Mouse (Mus musculus): ENCODE data around the gene Plekha5. TPM values are rescaled to one million over a fixed set of nuclear protein-coding genes. Genes with fewer than 3 reads are reported as not detected.

The Plekha5 gene
- total RNA-seq (2017) = 26.4 and 44.2 TPM in 2 replicates

GRCm38 (mm10) chr6:140423846-140424200 is at the start of gene Plekha5:
TSS of gene Plekha5 (plus strand) at chr6:140424054.
- peak; percentile 48; a peak in 3 of 4 replicates for ATAC-seq (replicated peaks in 1 of 2; ENCODE audit: insufficient read depth in 1 of 2, low FRiP score in 2 of 2, low TSS enrichment in 1 of 2, low read depth in 1 of 2, poor library complexity in 2 of 2, severe bottlenecking in 2 of 2)

- no peak for ATAC-seq (replicated peaks in 1 of 2; ENCODE audit: insufficient read depth in 1 of 2, low FRiP score in 2 of 2, low TSS enrichment in 1 of 2, low read depth in 1 of 2, poor library complexity in 2 of 2, severe bottlenecking in 2 of 2)
These were observed 48.2 kb upstream of the Plekha5 start for GRCm38 (mm10) chr6:140375671-140376070.

- ATAC-seq (replicated peaks in 1 of 2; ENCODE audit: insufficient read depth in 1 of 2, low FRiP score in 2 of 2, low TSS enrichment in 1 of 2, low read depth in 1 of 2, poor library complexity in 2 of 2, severe bottlenecking in 2 of 2) = no peak
These were observed 43.3 kb upstream of the Plekha5 start for GRCm38 (mm10) chr6:140380588-140380987.

GRCm38 (mm10) chr6:140381162-140381561 is 42.7 kb upstream of the Plekha5 start:
- no peak for ATAC-seq (replicated peaks in 1 of 2; ENCODE audit: insufficient read depth in 1 of 2, low FRiP score in 2 of 2, low TSS enrichment in 1 of 2, low read depth in 1 of 2, poor library complexity in 2 of 2, severe bottlenecking in 2 of 2)

GRCm38 (mm10) chr6:140383580-140384400 is 40.1 kb upstream of the Plekha5 start:
- no peak for ATAC-seq (replicated peaks in 1 of 2; ENCODE audit: insufficient read depth in 1 of 2, low FRiP score in 2 of 2, low TSS enrichment in 1 of 2, low read depth in 1 of 2, poor library complexity in 2 of 2, severe bottlenecking in 2 of 2)

DNA sequence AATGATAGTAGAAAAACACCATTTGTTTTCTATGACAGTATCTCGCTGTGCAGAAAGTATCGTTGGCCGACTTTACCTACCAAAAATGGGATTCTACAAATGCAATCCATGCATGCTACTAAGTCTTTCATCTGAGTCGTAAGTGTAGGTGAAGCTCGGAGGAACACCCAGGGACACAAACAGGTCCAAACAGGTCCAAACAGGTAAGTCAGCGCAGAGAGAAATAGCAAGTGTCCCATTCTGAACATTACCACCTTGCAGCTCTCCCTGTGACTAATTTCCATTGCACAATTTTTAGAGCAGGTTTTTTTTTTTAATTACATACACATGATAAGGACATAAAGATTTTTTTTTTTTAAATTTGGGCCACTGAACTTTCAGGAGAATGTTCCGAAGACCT is 27.2 kb upstream of the Plekha5 start:
- ATAC-seq (replicated peaks in 1 of 2; ENCODE audit: insufficient read depth in 1 of 2, low FRiP score in 2 of 2, low TSS enrichment in 1 of 2, low read depth in 1 of 2, poor library complexity in 2 of 2, severe bottlenecking in 2 of 2) = no peak

DNA sequence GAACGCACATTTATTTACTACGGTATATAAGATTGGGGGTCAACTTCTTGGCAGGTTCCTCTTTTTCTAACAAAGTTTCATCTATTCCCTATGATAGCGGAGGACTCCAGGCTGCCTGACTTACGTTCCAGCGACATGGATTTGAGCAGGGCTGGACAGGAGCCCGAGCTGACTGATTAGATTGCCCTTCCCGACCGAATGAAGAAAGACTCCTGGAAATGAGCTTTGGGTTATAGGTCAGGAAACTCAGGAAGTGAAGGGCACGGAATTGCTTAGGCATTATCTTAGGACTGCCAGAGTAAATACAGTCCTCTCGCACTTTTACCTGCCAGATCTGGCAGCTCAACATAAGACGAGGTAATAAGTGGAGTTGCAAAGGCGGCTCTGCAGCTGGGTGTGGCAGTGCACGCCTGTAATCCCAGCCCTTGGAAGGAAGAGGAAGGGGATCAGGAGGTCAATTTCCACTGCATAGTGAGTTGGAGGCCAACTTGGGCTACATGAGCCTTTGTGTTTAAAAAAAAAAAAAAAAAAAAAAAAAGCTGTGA is 21.0 kb upstream of the Plekha5 start:
- no peak for ATAC-seq (replicated peaks in 1 of 2; ENCODE audit: insufficient read depth in 1 of 2, low FRiP score in 2 of 2, low TSS enrichment in 1 of 2, low read depth in 1 of 2, poor library complexity in 2 of 2, severe bottlenecking in 2 of 2)

DNA sequence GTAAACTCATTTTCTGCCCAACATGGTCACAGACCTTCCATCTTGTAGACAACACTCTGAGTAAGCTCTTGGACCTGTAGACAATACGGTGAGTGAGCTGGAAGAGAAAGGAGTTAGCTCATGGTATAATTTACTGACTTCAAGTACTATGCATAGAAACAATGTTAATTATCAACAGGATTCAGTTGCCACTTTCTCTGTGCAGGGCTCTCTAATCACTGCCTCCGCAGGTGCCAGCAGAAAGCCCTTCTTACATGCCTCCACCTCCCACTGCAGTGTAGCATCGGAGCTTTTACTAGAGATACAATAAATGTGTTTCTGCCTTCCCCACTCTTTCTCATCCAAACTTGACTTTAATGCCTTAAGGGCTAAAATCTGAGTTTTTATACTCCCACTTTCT is 11.9 kb upstream of the Plekha5 start:
- ATAC-seq (replicated peaks in 1 of 2; ENCODE audit: insufficient read depth in 1 of 2, low FRiP score in 2 of 2, low TSS enrichment in 1 of 2, low read depth in 1 of 2, poor library complexity in 2 of 2, severe bottlenecking in 2 of 2) = no peak

GRCm38 (mm10) chr6:140423041-140423845 is 611 bp upstream of the Plekha5 start:
- 0 out of 4 replicates have a peak, but pooled peaks of 1 of the 2 experiments have one; percentile 9 for ATAC-seq (replicated peaks in 1 of 2; ENCODE audit: insufficient read depth in 1 of 2, low FRiP score in 2 of 2, low TSS enrichment in 1 of 2, low read depth in 1 of 2, poor library complexity in 2 of 2, severe bottlenecking in 2 of 2)

DNA sequence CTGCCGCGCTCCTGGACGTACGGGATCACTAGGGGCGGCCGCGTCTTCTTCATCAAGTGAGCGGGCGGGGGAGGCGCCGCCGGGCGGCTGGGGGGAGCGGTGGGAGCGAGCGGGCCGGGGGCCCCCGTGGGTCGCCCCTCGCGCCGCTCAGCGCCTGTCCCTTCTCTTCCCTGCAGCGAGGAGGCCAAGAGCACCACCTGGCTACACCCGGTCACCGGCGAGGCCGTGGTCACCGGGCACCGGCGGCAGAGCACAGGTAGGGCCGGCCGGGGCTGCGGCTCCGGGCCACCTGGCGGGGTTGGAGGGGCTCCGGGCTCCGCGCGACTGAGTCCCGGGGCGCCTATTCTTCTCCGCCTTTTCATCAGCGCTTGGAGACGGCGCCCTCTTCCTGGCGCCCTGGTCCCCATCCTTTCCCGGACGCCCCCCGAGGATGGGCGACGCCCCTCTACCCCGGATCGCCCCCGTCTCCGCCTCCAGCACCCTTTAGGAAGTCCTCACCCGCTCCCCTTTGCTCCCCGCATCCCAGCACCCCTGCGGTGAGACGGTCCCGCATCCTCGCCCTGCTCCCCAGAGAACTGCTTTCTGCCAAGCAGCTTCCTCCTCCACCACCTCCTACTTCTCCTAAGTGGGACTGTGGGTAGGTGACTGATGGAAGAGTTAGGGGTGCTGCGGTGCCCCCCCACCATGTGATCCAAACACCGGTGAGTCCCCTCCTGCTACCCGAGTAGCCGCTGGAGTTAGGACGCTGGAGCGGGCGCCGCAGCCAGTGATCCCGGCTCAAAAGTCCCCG is 542 bp downstream of the Plekha5 start:
- ATAC-seq (replicated peaks in 1 of 2; ENCODE audit: insufficient read depth in 1 of 2, low FRiP score in 2 of 2, low TSS enrichment in 1 of 2, low read depth in 1 of 2, poor library complexity in 2 of 2, severe bottlenecking in 2 of 2) = peak; percentile 43 to 51

DNA sequence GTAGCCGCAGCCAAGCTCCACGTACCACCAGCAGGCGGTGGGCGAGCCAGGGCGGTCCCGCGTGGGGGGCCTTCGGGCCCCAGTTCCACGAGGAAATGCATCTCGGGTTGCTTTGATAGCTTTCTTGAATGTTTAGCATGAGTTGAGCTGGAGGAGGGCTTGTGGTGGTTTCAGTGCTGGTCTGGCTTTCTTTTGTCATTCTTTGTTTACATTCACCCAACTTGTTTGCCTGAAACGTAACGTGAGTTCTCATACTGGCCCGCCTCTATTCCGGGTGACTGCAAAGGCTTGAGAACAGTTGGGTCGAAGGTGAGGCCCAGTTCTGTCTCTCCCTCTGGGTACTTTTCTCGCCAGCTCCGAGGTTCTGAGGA is 1.1 kb downstream of the Plekha5 start:
- ATAC-seq (replicated peaks in 1 of 2; ENCODE audit: insufficient read depth in 1 of 2, low FRiP score in 2 of 2, low TSS enrichment in 1 of 2, low read depth in 1 of 2, poor library complexity in 2 of 2, severe bottlenecking in 2 of 2) = peak; percentile 51 to 64

- ATAC-seq (replicated peaks in 1 of 2; ENCODE audit: insufficient read depth in 1 of 2, low FRiP score in 2 of 2, low TSS enrichment in 1 of 2, low read depth in 1 of 2, poor library complexity in 2 of 2, severe bottlenecking in 2 of 2) = no peak
These were observed 5.4 kb downstream of the Plekha5 start for GRCm38 (mm10) chr6:140429236-140429635.

DNA sequence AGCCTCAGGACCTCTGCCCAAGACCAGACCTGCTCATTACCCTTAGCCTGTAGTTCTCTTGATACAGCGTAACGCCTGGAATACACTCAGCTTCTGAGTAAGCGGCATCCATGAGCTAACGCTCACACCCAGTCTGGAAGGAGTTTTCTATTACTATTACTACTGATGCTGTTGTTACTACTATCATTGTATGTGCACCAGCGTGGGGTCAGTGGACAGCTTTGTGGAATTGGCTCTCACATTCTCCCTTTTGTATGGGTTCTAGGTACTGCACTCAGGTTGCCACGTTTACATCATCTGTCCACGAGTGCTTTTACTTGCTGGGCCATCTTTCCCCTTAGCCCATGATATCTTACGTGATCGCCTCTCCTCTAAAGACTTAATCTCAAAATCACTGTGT is 8.5 kb downstream of the Plekha5 start:
- no peak for ATAC-seq (replicated peaks in 1 of 2; ENCODE audit: insufficient read depth in 1 of 2, low FRiP score in 2 of 2, low TSS enrichment in 1 of 2, low read depth in 1 of 2, poor library complexity in 2 of 2, severe bottlenecking in 2 of 2)

DNA sequence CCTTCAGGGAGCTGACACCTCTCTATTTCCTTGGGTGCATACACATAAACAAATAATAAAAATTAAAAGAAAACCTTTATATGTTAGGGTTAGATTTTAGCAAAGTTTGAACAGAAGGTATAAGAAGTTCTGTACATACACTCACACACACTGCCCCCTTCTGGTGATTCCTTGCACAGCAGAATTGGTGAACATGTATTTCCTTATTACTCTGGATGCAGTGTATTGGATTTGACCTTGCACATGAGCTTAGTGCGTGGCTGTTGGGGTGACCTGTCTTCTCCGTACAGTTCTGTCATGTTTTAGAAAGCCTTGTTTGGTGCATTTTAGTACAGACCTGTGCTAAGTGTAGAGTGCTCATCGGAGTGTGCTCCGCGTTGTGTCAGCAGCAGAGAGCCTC is 19.5 kb downstream of the Plekha5 start:
- ATAC-seq (replicated peaks in 1 of 2; ENCODE audit: insufficient read depth in 1 of 2, low FRiP score in 2 of 2, low TSS enrichment in 1 of 2, low read depth in 1 of 2, poor library complexity in 2 of 2, severe bottlenecking in 2 of 2) = peak; percentile 71 to 75

DNA sequence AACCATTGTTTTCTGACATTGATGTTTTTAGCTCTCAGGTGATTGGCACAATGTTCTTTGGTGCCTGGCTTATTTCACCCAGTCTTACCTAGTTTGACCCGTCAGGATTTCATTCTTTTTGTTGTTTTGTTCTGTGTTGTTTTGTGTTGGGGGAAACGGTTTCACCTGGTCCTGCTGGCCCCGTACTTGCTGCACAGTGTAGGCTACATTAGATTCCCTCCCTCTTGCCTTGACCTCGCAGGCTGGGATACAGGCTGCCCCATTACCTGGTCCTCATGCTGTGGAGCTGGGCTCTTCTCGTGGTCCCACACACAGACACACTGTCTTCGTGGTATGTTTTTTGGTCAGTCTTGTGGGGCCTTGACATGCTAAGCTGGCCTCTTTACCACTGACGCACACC is 20.3 kb downstream of the Plekha5 start:
- ATAC-seq (replicated peaks in 1 of 2; ENCODE audit: insufficient read depth in 1 of 2, low FRiP score in 2 of 2, low TSS enrichment in 1 of 2, low read depth in 1 of 2, poor library complexity in 2 of 2, severe bottlenecking in 2 of 2) = no peak

- peak in 1 of 2 experiments; percentile 22; a peak in 1 of 4 replicates for ATAC-seq (replicated peaks in 1 of 2; ENCODE audit: insufficient read depth in 1 of 2, low FRiP score in 2 of 2, low TSS enrichment in 1 of 2, low read depth in 1 of 2, poor library complexity in 2 of 2, severe bottlenecking in 2 of 2)
These were observed 21.1 kb downstream of the Plekha5 start for GRCm38 (mm10) chr6:140444855-140445465.
